Mouse (Mus musculus): Measurements from ENCODE around the gene Igfbp2. TPM values are rescaled to one million over a fixed set of nuclear protein-coding genes. Genes with fewer than 3 reads are reported as not detected.

The Igfbp2 gene
- polyA plus RNA-seq, 2 experiments, result 287 to 343 TPM

- WGBS, result 96% methylated on average over 7 of the region's 7 CpGs
- H3K9ac ChIP-seq (ENCODE audit: low read depth, low read length, severe bottlenecking), result no peak overlapping the region
- no peak overlapping the region for H3K4me3 ChIP-seq (replicated peaks; ENCODE audit: low read length)
- no peaks in the 10 kb centered on the region for H3K36me3 ChIP-seq (ENCODE audit: control insufficient read depth, insufficient read depth, low read length)
- no peaks in the 10 kb centered on the region for H3K27me3 ChIP-seq (ENCODE audit: control insufficient read depth, insufficient read depth, low read length)
- TF ChIP-seq POLR2A (IDR thresholded peaks at IDR 0.05; ENCODE audit: borderline replicate concordance, extremely low read depth, insufficient read depth, insufficient read length), result no peak
- ATAC-seq (ENCODE audit: low FRiP score, low read depth) (no peak), DNase-seq (ENCODE audit: low spot score) (no peak)
- no peak overlapping the region for H3K27ac ChIP-seq (replicated peaks; ENCODE audit: low read depth, low read length)
- H3K9me3 ChIP-seq (ENCODE audit: control insufficient read depth, low read length), result no peaks in the 10 kb centered on the region
- H3K4me1 ChIP-seq (ENCODE audit: control insufficient read depth, insufficient read depth, low read length), result peaks cover 14% of the 10 kb centered on the region; the same call in 1 of the 2 replicates
- H3K4me2 ChIP-seq (replicated peaks; ENCODE audit: low read depth, low read length, severe bottlenecking), result no peak overlapping the region
Observed at GRCm38 (mm10) chr1:72809304-72809703, 15.0 kb upstream of the Igfbp2 start.

- no peak for DNase-seq (ENCODE audit: low spot score)
- 88% methylated on average over 7 of the region's 7 CpGs for WGBS
- TF ChIP-seq POLR2A (IDR thresholded peaks at IDR 0.05; ENCODE audit: borderline replicate concordance, extremely low read depth, insufficient read depth, insufficient read length), result no peak
- Histone ChIP-seq H3K27ac (replicated peaks; ENCODE audit: low read depth, low read length) (no peak overlapping the region), H3K9ac (ENCODE audit: low read depth, low read length, severe bottlenecking) (no peak overlapping the region), H3K27me3 (ENCODE audit: control insufficient read depth, insufficient read depth, low read length) (no peaks in the 10 kb centered on the region), H3K36me3 (ENCODE audit: control insufficient read depth, insufficient read depth, low read length) (no peaks in the 10 kb centered on the region), H3K9me3 (ENCODE audit: control insufficient read depth, low read length) (no peaks in the 10 kb centered on the region), H3K4me1 (ENCODE audit: control insufficient read depth, insufficient read depth, low read length) (peaks cover 13% of the 10 kb centered on the region), H3K4me2 (replicated peaks; ENCODE audit: low read depth, low read length, severe bottlenecking) (no peak overlapping the region), H3K4me3 (replicated peaks; ENCODE audit: low read length) (no peak overlapping the region)
- ATAC-seq (ENCODE audit: low FRiP score, low read depth), result no peak
Observed at GRCm38 (mm10) chr1:72809951-72810675, 14.2 kb upstream of the Igfbp2 start.

GRCm38 (mm10) chr1:72811061-72811460 lies 13.2 kb upstream of the Igfbp2 start:
- peaks cover 16% of the 10 kb centered on the region for H3K4me1 ChIP-seq (ENCODE audit: control insufficient read depth, insufficient read depth, low read length)
- no peaks in the 10 kb centered on the region for H3K27me3 ChIP-seq (ENCODE audit: control insufficient read depth, insufficient read depth, low read length)
- TF ChIP-seq POLR2A (IDR thresholded peaks at IDR 0.05; ENCODE audit: borderline replicate concordance, extremely low read depth, insufficient read depth, insufficient read length), result no peak
- H3K9ac ChIP-seq (ENCODE audit: low read depth, low read length, severe bottlenecking), result no peak overlapping the region
- H3K9me3 ChIP-seq (ENCODE audit: control insufficient read depth, low read length), result no peaks in the 10 kb centered on the region
- H3K36me3 ChIP-seq (ENCODE audit: control insufficient read depth, insufficient read depth, low read length), result no peaks in the 10 kb centered on the region
- no peak overlapping the region for H3K4me3 ChIP-seq (replicated peaks; ENCODE audit: low read length)
- H3K4me2 ChIP-seq (replicated peaks; ENCODE audit: low read depth, low read length, severe bottlenecking), result no peak overlapping the region
- ATAC-seq (ENCODE audit: low FRiP score, low read depth) (no peak), DNase-seq (ENCODE audit: low spot score) (no peak)
- 94% methylated on average over 3 of the region's 3 CpGs for WGBS
- H3K27ac ChIP-seq (replicated peaks; ENCODE audit: low read depth, low read length), result no peak overlapping the region

- H3K4me2 ChIP-seq (replicated peaks; ENCODE audit: low read depth, low read length, severe bottlenecking), result no peak overlapping the region
- no peak for ATAC-seq (ENCODE audit: low FRiP score, low read depth)
- TF ChIP-seq POLR2A (IDR thresholded peaks at IDR 0.05; ENCODE audit: borderline replicate concordance, extremely low read depth, insufficient read depth, insufficient read length), result no peak
Observed at GRCm38 (mm10) chr1:72813089-72813638, 11.1 kb upstream of the Igfbp2 start.

GRCm38 (mm10) chr1:72813639-72814403 lies 10.5 kb upstream of the Igfbp2 start:
- H3K4me2 ChIP-seq (replicated peaks; ENCODE audit: low read depth, low read length, severe bottlenecking), result no peak overlapping the region
- no peak overlapping the region for H3K4me3 ChIP-seq (replicated peaks; ENCODE audit: low read length)
- H3K36me3 ChIP-seq (ENCODE audit: control insufficient read depth, insufficient read depth, low read length), result no peaks in the 10 kb centered on the region
- H3K27ac ChIP-seq (replicated peaks; ENCODE audit: low read depth, low read length), result no peak overlapping the region
- no peaks in the 10 kb centered on the region for H3K9me3 ChIP-seq (ENCODE audit: control insufficient read depth, low read length)
- 20% methylated on average over 6 of the region's 6 CpGs for WGBS
- ATAC-seq (ENCODE audit: low FRiP score, low read depth), result no peak
- H3K9ac ChIP-seq (ENCODE audit: low read depth, low read length, severe bottlenecking), result no peak overlapping the region
- H3K27me3 ChIP-seq (ENCODE audit: control insufficient read depth, insufficient read depth, low read length), result no peaks in the 10 kb centered on the region
- peaks cover 13% of the 10 kb centered on the region; the same call in 1 of the 2 replicates for H3K4me1 ChIP-seq (ENCODE audit: control insufficient read depth, insufficient read depth, low read length)
- TF ChIP-seq POLR2A (IDR thresholded peaks at IDR 0.05; ENCODE audit: borderline replicate concordance, extremely low read depth, insufficient read depth, insufficient read length), result no peak
- DNase-seq (ENCODE audit: low spot score), result no peak

More at GRCm38 (mm10) chr1:72813089-72813638, 11.1 kb upstream of the Igfbp2 start:
- Histone ChIP-seq H3K4me1 (ENCODE audit: control insufficient read depth, insufficient read depth, low read length) (peaks cover 13% of the 10 kb centered on the region; the same call in 1 of the 2 replicates), H3K27me3 (ENCODE audit: control insufficient read depth, insufficient read depth, low read length) (no peaks in the 10 kb centered on the region), H3K4me3 (replicated peaks; ENCODE audit: low read length) (no peak overlapping the region), H3K36me3 (ENCODE audit: control insufficient read depth, insufficient read depth, low read length) (no peaks in the 10 kb centered on the region), H3K9ac (ENCODE audit: low read depth, low read length, severe bottlenecking) (no peak overlapping the region), H3K9me3 (ENCODE audit: control insufficient read depth, low read length) (no peaks in the 10 kb centered on the region), H3K27ac (replicated peaks; ENCODE audit: low read depth, low read length) (no peak overlapping the region)
- no peak for DNase-seq (ENCODE audit: low spot score)
- WGBS, result 60% methylated on average over 5 of the region's 5 CpGs
